Mouse (Mus musculus) brain, embryonic 14.5 days (tissue): ENCODE results near the gene Arhgef9.

Experiments
- CTCF ChIP-seq: fragments of 200-500 bp; IDR thresholded peaks from 2 replicates; pipeline ENCODE4 v1.5.1; 2012; ENCODE audit warnings: inconsistent platforms, mild to moderate bottlenecking, moderate library complexity, borderline replicate concordance; ENCODE audit not compliant: insufficient read depth, insufficient read length; ENCODE audit errors: extremely low read depth
- POLR2A ChIP-seq: fragments of 200-500 bp; IDR thresholded peaks from 2 replicates; pipeline ENCODE4 v1.6.1; 2012; ENCODE audit warnings: mild to moderate bottlenecking, inconsistent platforms, borderline replicate concordance; ENCODE audit not compliant: poor library complexity, insufficient read depth, insufficient read length, severe bottlenecking; ENCODE audit errors: extremely low read depth

- no peak for TF ChIP-seq POLR2A
- TF ChIP-seq CTCF = no peak
These were observed 64.9 kb downstream of the Arhgef9 start for GRCm38 (mm10) chrX:95131783-95132182.
